ENCODE assay signal across 9 mouse cellular contexts in genomic region chrX:167229206-167229605, GRCm38 (mm10). TPM values are rescaled to one million over a fixed set of nuclear protein-coding genes. Genes with fewer than 3 reads are reported as not detected.
DNase-seq lines count a peak whose midpoint lies in the region; ATAC-seq and TF ChIP-seq lines count a peak whose summit lies in the region.
"Had no signal": no experiment of that assay in that cellular context is flagged by ENCODE, and none has a peak within 500 bp of the region (broad histone marks: within the 10 kb centered on the region; RNA-seq: fewer than 3 reads in every experiment).

No protein-coding gene starts in this region.

- peaks cover 5% of the 10 kb centered on the region for H3K4me1 ChIP-seq in ES-Bruce4 (ENCODE audit: control insufficient read depth, insufficient read depth, low read length)
- no peaks in the 10 kb centered on the region for H3K4me1 ChIP-seq in brown adipose tissue, adult 24 weeks (ENCODE audit: control insufficient read depth, insufficient read depth, insufficient read length, low read length)
- no peaks in the 10 kb centered on the region for H3K4me1 ChIP-seq in stomach, postnatal 0 days (replicated peaks; ENCODE audit: control insufficient read depth, insufficient read depth)
- H3K4me1 ChIP-seq in forebrain, embryonic 16.5 days (replicated peaks; ENCODE audit: control insufficient read depth, insufficient read depth, low read length), result peaks cover 3% of the 10 kb centered on the region; the same call in 1 of the 2 replicates
- H3K4me1 ChIP-seq: limb, embryonic 13.5 days had no signal

- no peak for TF ChIP-seq POLR2A in ES-Bruce4 (IDR thresholded peaks at IDR 0.05; ENCODE audit: insufficient read depth, low read length)

- WGBS in stomach, postnatal 0 days, result 43% methylated on average over 6 of the region's 6 CpGs
- 42% methylated on average over 6 of the region's 6 CpGs for WGBS in forebrain, embryonic 16.5 days

- H3K27ac ChIP-seq in ES-Bruce4 (ENCODE audit: insufficient read depth, low read length), result peak overlapping the region; percentile 80; the same call in 1 of the 2 replicates
- H3K27ac ChIP-seq in brown adipose tissue, adult 24 weeks (replicated peaks; ENCODE audit: low read depth, low read length), result 0 out of 2 replicates have a peak overlapping the region, but pooled peaks have one; percentile 21
- no peak overlapping the region; the same call in 1 of the 2 replicates for H3K27ac ChIP-seq in stomach, postnatal 0 days (replicated peaks)
- H3K27ac ChIP-seq in forebrain, embryonic 16.5 days (ENCODE audit: low read length), result no peak overlapping the region
- H3K27ac ChIP-seq: limb, embryonic 13.5 days had no signal

- no peaks in the 10 kb centered on the region for H3K27me3 ChIP-seq in ES-Bruce4 (ENCODE audit: control insufficient read depth, insufficient read depth, low read length, poor library complexity, severe bottlenecking)
- no peaks in the 10 kb centered on the region for H3K27me3 ChIP-seq in stomach, postnatal 0 days (ENCODE audit: control insufficient read depth, insufficient read depth, low read length)
- no peaks in the 10 kb centered on the region for H3K27me3 ChIP-seq in forebrain, embryonic 16.5 days (replicated peaks; ENCODE audit: control insufficient read depth, insufficient read depth, low read length)

- ATAC-seq in stomach, postnatal 0 days (ENCODE audit: low FRiP score, low TSS enrichment), result peak; percentile 33; the same call in 1 of the 2 replicates
- no peak for ATAC-seq in forebrain, embryonic 16.5 days

- no peak overlapping the region for H3K4me3 ChIP-seq in ES-Bruce4 (ENCODE audit: low read depth, low read length)
- H3K4me3 ChIP-seq in brown adipose tissue, adult 24 weeks (ENCODE audit: insufficient read depth, low read depth, low read length), result no peak overlapping the region
- H3K4me3 ChIP-seq in stomach, postnatal 0 days (ENCODE audit: low read depth, low read length), result no peak overlapping the region
- no peak overlapping the region for H3K4me3 ChIP-seq in forebrain, embryonic 16.5 days (replicated peaks; ENCODE audit: low read length)
- H3K4me3 ChIP-seq: limb, embryonic 13.5 days had no signal

- H3K36me3 ChIP-seq in ES-Bruce4 (ENCODE audit: control insufficient read depth, insufficient read depth, low read length, poor library complexity, severe bottlenecking), result no peaks in the 10 kb centered on the region
- no peaks in the 10 kb centered on the region for H3K36me3 ChIP-seq in stomach, postnatal 0 days (ENCODE audit: control insufficient read depth, insufficient read depth, low read length)
- no peaks in the 10 kb centered on the region for H3K36me3 ChIP-seq in forebrain, embryonic 16.5 days (ENCODE audit: control insufficient read depth, insufficient read depth)
- H3K36me3 ChIP-seq: limb, embryonic 13.5 days had no signal

- no peak overlapping the region for H3K9ac ChIP-seq in ES-Bruce4 (ENCODE audit: low read depth, poor library complexity, severe bottlenecking)
- no peak overlapping the region for H3K9ac ChIP-seq in stomach, postnatal 0 days (ENCODE audit: low read length)
- no peak overlapping the region for H3K9ac ChIP-seq in forebrain, embryonic 16.5 days (replicated peaks; ENCODE audit: low read depth, low read length)
- H3K9ac ChIP-seq: limb, embryonic 13.5 days had no signal

- no peak for TF ChIP-seq EP300 in ES-Bruce4 (IDR thresholded peaks at IDR 0.05; ENCODE audit: insufficient read depth, low read depth, low read length)
- no peak for TF ChIP-seq EP300 in stomach, postnatal 0 days (optimal IDR thresholded peaks at IDR 0.05)

- no peak overlapping the region for H3K4me2 ChIP-seq in stomach, postnatal 0 days (replicated peaks; ENCODE audit: low read depth)
- no peak overlapping the region for H3K4me2 ChIP-seq in forebrain, embryonic 16.5 days (ENCODE audit: low read length)
- H3K4me2 ChIP-seq: limb, embryonic 13.5 days had no signal

- peak; percentile 30 to 42 for DNase-seq in kidney, adult 8-10 months
- no peak for DNase-seq in kidney, postnatal 14 days
- DNase-seq in heart, adult 9 months (ENCODE audit: low spot score in 2 of 2), result peak; percentile 43 to 59
- peak; percentile 75 for DNase-seq in lung, postnatal 14 days
- peak; percentile 58 for DNase-seq in stomach, postnatal 0 days (ENCODE audit: low spot score)

- peak; percentile 45 for TF ChIP-seq CTCF in ES-Bruce4 (IDR thresholded peaks at IDR 0.05; ENCODE audit: low read depth, low read length)
- peak; percentile 61 for TF ChIP-seq CTCF in stomach, postnatal 0 days (IDR thresholded peaks at IDR 0.05; ENCODE audit: low read depth)

- H3K9me3 ChIP-seq in ES-Bruce4 (replicated peaks; ENCODE audit: control insufficient read depth, insufficient read depth, low read length, poor library complexity, severe bottlenecking), result no peaks in the 10 kb centered on the region
- H3K9me3 ChIP-seq in stomach, postnatal 0 days (ENCODE audit: control insufficient read depth, low read length), result no peaks in the 10 kb centered on the region
- H3K9me3 ChIP-seq in forebrain, embryonic 16.5 days (ENCODE audit: control insufficient read depth, low read length), result no peaks in the 10 kb centered on the region
- H3K9me3 ChIP-seq: limb, embryonic 13.5 days had no signal

RNA-seq across cellular contexts. Expression of gene Tmsb4x, which starts 20.1 kb away (rescaled TPM):
- 543 and 559 TPM in 2 replicates for polyA plus RNA-seq in ES-Bruce4 (2011; ENCODE audit: insufficient read depth, insufficient read length, low read depth, missing spikeins)
- polyA plus RNA-seq in brown adipose tissue, adult 24 weeks (2012; ENCODE audit: insufficient read depth, insufficient read length, missing spikeins), result 941 and 1,203 TPM in 2 replicates
- polyA plus RNA-seq in stomach, postnatal 0 days (2015; fragmentation: Nextera tagmentation; extraction: Ambion mirVana), result 6,456 and 7,015 TPM in 2 replicates
- 6,382 and 7,459 TPM in 2 replicates for polyA plus RNA-seq in forebrain, embryonic 16.5 days (2015; fragmentation: Nextera tagmentation; extraction: Ambion mirVana)

RNA-seq across cellular contexts. Expression of gene Tlr8, which starts 34.9 kb away (rescaled TPM):
- polyA plus RNA-seq in ES-Bruce4 (2011; ENCODE audit: insufficient read depth, insufficient read length, low read depth, missing spikeins), result not detected in 2 replicates
- polyA plus RNA-seq in brown adipose tissue, adult 24 weeks (2012; ENCODE audit: insufficient read depth, insufficient read length, missing spikeins), result 0.79 and 0.99 TPM in 2 replicates
- 0.24 and 0.58 TPM in 2 replicates for polyA plus RNA-seq in stomach, postnatal 0 days (2015; fragmentation: Nextera tagmentation; extraction: Ambion mirVana)
- polyA plus RNA-seq in forebrain, embryonic 16.5 days (2015; fragmentation: Nextera tagmentation; extraction: Ambion mirVana), result 0.10 TPM in 1 of 2 replicates, not detected in the other

Comparison
In these comparisons a context has a peak if more than half of its experiments do, and no peak if none do; other contexts are left out.
1. H3K27ac ChIP-seq: peak in ES-Bruce4 (single experiment) and brown adipose tissue, adult 24 weeks (single experiment); none in stomach, postnatal 0 days (single experiment) and forebrain, embryonic 16.5 days (single experiment).